Mouse (Mus musculus) liver, embryonic 14 days (tissue): ENCODE measurements around the gene Il17rd. TPM values are rescaled to one million over a fixed set of nuclear protein-coding genes. Genes with fewer than 3 reads are reported as not detected.

ENCODE experiments used
- polyA plus RNA-seq: library from polyadenylated mRNA; depleted of rRNA; stranded (reverse); fragments of >200 nt; gene quantifications from 2 replicates; pipeline ENCODE4 v1.2.3, GENCODE M21; 2012; rRNA removed

Il17rd gene
- 0.07 and 0.14 TPM in 2 replicates for polyA plus RNA-seq

GRCm38 (mm10) chr14:27038783-27039182 is at the start of gene Il17rd:
Gene Il17rd, plus strand, starts transcription at chr14:27038941.

DNA sequence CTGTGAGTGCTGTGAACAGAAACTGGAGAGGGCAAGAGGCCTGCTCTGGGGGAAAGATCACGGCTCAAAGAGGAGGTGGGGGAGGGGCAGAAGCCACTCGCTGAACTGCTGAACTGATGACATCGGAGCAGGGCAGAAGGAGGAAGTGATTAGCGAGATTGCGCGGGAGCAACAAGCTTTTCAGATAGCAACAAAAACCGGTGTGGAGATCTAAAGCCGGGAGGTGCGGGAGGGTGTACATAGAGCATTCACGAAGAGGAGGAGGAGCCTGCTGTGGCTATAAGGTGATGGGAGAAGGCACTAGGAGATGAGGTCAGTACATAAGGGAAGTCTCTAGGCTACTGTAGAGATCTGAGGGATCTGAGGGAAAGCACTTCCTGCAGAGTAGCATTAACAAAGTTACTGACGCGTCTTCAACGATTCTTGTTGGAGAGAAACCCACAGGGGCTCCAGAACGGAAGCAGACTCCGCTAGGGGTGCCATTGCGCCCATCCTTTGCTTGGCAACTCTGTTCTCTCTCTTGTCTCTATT is 44.5 kb upstream of the Il17rd start, which contains the start of gene Hesx1:
Gene Hesx1, plus strand, starts transcription at position 206 of the 531 bp plus-strand sequence.

GRCm38 (mm10) chr14:27114362-27115274 is 75.9 kb downstream of the Il17rd start, which contains the start of gene Arhgef3:
Gene Arhgef3, plus strand, starts transcription at chr14:27114899.

Other genes with a start within 250 kb of the Il17rd start
- not detected in 2 replicates for gene Asb14, start 144.4 kb upstream of the Il17rd start, polyA plus RNA-seq
- gene Appl1, start 67.7 kb upstream of the Il17rd start, polyA plus RNA-seq, result 2.4 and 2.6 TPM in 2 replicates
- 6.1 and 7.4 TPM in 2 replicates for gene Hesx1, start 44.5 kb upstream of the Il17rd start, polyA plus RNA-seq
- 2.5 and 2.8 TPM in 2 replicates for gene Arhgef3, start 76.0 kb downstream of the Il17rd start, polyA plus RNA-seq